Mouse (Mus musculus) erythroblast, embryonic 14.5 days (primary cell): ENCODE measurements at regions not wholly inside any gene's neighbourhood (a gene's known extent, or its start where the extent isn't known, plus 50 kb on each side); places are given as distances from the start of the nearest gene placed in this dataset.

Experiments used
- GATA1 ChIP-seq: IDR thresholded peaks from 2 replicates; pipeline ENCODE4 v1.6.1; 2012; ENCODE audit warnings: low read length, inconsistent platforms, mixed read lengths
- TAL1 ChIP-seq: IDR thresholded peaks from 3 replicates; pipeline ENCODE4 v1.6.1; 2012; ENCODE audit warnings: low read length, inconsistent platforms, mixed read lengths

DNA sequence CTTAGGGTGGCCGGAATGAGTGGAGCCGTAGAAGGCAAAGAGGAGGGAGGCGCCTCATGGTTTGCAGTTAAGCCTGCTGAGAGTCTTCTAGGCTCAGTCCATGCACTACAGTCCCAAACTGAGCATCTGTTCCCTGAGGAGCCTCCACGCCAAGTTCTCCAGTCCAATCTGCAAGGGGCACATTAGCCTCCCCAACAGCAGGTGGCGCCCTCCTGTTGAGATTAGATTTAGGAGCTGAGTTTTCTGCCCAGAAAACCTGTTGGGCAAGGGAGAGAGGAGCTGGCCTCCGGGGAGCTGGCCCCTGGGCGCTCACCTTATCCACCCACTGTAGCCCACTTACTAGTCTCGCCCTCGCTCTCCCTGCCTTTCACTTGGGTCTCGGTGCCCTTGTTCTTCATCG, 150.0 kb upstream of the Haao start:
- no peak for TF ChIP-seq TAL1
- no peak for TF ChIP-seq GATA1
